In the genomic region with DNA sequence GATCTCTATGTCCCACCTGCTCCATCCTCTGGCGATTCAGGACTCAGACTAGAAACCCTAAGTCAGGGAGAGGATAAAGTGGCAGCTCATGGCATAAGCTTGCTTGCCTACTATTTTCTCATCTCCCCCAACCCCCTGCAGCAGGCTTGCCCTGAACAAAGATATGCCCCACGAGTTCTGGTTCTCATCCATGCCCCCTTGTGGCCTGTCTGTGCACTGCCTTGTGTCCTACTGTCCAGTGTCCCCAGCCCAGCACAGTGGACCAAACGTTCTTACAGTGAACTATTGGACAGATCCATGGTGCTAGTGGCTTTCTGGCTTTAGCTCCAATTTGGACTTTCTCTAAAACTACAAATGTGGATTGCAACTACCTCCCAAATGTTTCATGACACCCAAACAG, we compare ENCODE assay signal across 9 mouse cellular contexts. TPM values are rescaled to one million over a fixed set of nuclear protein-coding genes. Genes with fewer than 3 reads are reported as not detected.
A peak's percentile ranks its signal among the peaks of the same experiment; 100 is the strongest.
DNase-seq lines count a peak whose midpoint lies in the region.
"Had no signal": no experiment of that assay in that cellular context is flagged by ENCODE, and none has a peak within 500 bp of the region (broad histone marks: within the 10 kb centered on the region; RNA-seq: fewer than 3 reads in every experiment).

No protein-coding gene starts in this region.

- WGBS in embryonic facial prominence, embryonic 10.5 days = 64% methylated on average over 3 of the region's 3 CpGs

- no peaks in the 10 kb centered on the region for H3K9me3 ChIP-seq in embryonic facial prominence, embryonic 10.5 days
- H3K9me3 ChIP-seq: embryonic facial prominence, embryonic 12.5 days had no signal

- DNase-seq in kidney, adult 18-20 months = peak; percentile 47
- no peak for DNase-seq in kidney, adult 11 months
- DNase-seq in A20 (ENCODE audit: low read depth, low spot score) (peak; percentile 35), NIH3T3 (ENCODE audit: low read depth) (peak; percentile 22)
- DNase-seq in embryonic facial prominence, embryonic 10.5 days (ENCODE audit: low spot score) = peak; percentile 21
- peak; percentile 26 for DNase-seq in lung, postnatal 36 days
- DNase-seq in Muller cell, postnatal 12 days (ENCODE audit: inconsistent ontology term) = no peak
- no peak for DNase-seq in right cerebral cortex, postnatal 25 days

- H3K4me1 ChIP-seq in embryonic facial prominence, embryonic 10.5 days = peaks cover 25% of the 10 kb centered on the region

- no peak overlapping the region for H3K4me3 ChIP-seq in embryonic facial prominence, embryonic 10.5 days
- H3K4me3 ChIP-seq: embryonic facial prominence, embryonic 12.5 days had no signal

- H3K36me3 ChIP-seq in embryonic facial prominence, embryonic 10.5 days (replicated peaks) = no peaks in the 10 kb centered on the region
- H3K36me3 ChIP-seq: embryonic facial prominence, embryonic 12.5 days had no signal

- no peaks in the 10 kb centered on the region for H3K27me3 ChIP-seq in embryonic facial prominence, embryonic 10.5 days (replicated peaks; ENCODE audit: low read depth, poor library complexity, severe bottlenecking)
- H3K27me3 ChIP-seq: embryonic facial prominence, embryonic 12.5 days had no signal

- H3K27ac ChIP-seq in embryonic facial prominence, embryonic 10.5 days (replicated peaks) = no peak overlapping the region
- H3K27ac ChIP-seq: embryonic facial prominence, embryonic 12.5 days had no signal

RNA-seq across cellular contexts. Expression of a gene that starts 50.7 kb away (rescaled TPM):
- polyA plus RNA-seq in embryonic facial prominence, embryonic 10.5 days (2016; fragmentation: Nextera tagmentation; extraction: Ambion mirVana) = 4.5 and 5.5 TPM in 2 replicates

Comparison
In these comparisons a context has a peak if more than half of its experiments do, and no peak if none do; other contexts are left out.
1. DNase-seq: peak in kidney, adult 18-20 months (single experiment), A20 (single experiment), NIH3T3 (single experiment), embryonic facial prominence, embryonic 10.5 days (single experiment) and lung, postnatal 36 days (single experiment); none in kidney, adult 11 months (single experiment), Muller cell, postnatal 12 days (single experiment) and right cerebral cortex, postnatal 25 days (single experiment).